Mouse (Mus musculus): ENCODE results near the gene Ifit1bl1.
"Not testable (repeated sequence)": the region's sequence is repeated elsewhere in the genome, so short reads cannot be mapped to it uniquely, and the experiment has no call there.

The Ifit1bl1 gene

DNA sequence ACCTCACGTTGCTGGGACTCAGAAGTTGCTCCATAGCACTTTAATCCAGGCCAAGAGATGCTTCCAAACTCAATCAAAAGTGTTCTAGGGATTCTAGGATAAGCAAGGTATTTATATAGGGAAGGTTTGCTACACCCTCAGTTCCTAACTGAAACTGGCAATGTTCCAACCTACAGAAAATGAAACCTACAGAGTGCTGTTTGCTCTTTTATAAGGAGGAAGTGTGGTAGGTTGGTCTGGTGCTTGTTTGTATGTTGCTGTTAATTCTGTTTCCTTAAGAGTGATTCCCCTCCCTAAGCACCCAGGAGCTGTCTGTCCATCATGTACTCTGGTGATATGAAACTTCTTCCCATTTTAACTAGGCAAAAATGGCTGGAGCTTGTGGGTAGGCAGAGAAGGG, at the start of gene Ifit1bl1:
TSS of gene Ifit1bl1 (minus strand) at position 69 of the 400 bp plus-strand sequence.
- DNase-seq = not testable (repeated sequence)

DNA sequence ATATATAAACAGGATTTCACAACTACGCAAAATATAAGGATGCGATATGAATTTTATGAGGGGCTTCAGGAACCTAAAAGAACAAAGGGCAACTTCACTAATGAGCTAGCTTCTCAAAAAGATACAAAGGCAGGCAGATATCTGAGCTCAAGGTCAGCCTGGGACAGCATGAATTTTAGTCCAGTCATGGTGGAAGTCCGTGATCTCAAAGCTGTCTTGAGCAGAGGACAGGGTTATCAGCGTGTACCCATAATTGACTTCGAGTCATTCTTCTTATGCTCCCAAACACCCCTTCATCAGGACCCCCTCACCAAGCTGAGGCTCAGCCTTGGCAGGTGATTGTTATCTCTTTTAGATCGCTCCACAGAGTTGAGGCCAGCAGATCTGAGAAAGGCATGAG, 49.2 kb upstream of the Ifit1bl1 start:
- no peak for DNase-seq

DNA sequence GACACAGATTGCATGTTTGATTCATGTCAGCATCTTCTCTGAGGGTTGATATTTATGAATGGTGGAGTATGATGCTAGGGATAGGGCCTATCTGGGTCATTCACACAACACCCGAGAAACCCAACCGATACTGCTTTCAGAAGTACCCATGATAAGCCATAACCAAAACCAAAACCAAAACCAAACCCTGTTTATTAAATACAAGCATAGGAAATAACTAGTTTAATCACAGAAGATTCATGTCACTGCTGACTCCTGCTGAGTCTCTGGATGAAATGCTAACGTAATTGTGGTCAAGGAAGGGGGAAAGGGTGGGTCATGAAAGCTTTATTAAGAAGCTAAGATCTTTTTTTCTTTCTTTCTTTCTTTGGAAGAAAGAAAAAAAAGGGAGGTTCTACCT, 48.5 kb upstream of the Ifit1bl1 start:
- no peak for DNase-seq

DNA sequence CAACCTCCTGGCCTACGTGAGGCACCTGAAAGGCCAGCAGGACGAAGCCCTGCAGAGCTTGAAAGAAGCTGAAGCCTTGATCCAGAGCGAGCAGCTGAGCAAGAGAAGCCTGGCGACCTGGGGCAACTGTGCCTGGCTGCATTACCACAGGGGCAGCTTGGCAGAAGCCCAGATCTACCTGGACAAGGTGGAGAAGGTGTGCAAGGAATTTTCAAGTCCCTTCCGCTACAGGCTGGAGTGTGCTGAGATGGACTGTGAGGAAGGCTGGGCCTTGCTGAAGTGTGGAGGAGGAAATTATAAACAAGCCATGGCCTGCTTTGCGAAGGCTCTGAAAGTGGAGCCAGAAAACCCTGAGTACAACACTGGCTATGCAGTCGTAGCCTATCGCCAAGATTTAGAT, 45.9 kb upstream of the Ifit1bl1 start:
- not testable (repeated sequence) for DNase-seq

DNA sequence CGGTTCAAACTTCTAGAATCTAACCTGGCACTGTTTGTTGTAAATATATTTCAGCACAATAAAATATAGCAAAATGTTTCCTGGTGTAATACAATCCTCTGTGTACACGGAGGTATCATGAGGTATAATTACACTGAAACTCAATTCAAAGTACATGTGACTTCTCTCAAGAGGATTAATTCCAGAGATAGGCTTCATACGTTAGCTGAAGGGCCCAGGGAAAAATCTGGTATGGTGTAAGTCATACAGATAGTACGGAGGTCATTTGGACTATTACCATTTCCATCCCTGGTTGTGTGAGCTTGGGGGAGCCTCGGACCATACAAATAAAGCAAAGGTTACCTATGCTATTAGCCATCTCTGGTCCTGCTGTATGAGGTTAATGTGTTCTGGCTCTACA, 40.9 kb upstream of the Ifit1bl1 start:
- no peak for DNase-seq

DNA sequence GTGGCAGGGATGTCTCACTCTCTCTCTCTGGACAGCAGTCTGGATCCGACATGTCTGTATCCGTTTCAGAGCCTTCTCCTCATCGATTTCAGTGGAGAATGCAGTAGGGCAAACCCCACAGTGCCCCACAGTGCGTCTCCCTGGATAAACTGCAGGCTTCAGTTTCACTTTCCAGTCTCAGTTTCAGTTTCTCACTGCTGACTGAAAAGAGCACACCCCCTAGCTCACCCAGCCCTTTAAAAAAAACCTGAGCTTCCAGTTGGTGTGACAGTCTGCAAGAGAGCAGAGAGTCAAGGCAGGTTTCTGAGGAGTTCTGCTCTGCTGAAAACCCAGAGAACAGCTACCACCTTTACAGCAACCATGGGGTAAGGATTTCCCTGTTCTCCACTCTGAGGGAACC, 38.9 kb upstream of the Ifit1bl1 start, which contains the start of the genes Ifit1bl2 and Ifit1:
TSS of gene Ifit1bl2 (minus strand) at position 121 of the 400 bp plus-strand sequence.
TSS of gene Ifit1 (plus strand) at position 249 of the 400 bp plus-strand sequence.
- DNase-seq = no peak

DNA sequence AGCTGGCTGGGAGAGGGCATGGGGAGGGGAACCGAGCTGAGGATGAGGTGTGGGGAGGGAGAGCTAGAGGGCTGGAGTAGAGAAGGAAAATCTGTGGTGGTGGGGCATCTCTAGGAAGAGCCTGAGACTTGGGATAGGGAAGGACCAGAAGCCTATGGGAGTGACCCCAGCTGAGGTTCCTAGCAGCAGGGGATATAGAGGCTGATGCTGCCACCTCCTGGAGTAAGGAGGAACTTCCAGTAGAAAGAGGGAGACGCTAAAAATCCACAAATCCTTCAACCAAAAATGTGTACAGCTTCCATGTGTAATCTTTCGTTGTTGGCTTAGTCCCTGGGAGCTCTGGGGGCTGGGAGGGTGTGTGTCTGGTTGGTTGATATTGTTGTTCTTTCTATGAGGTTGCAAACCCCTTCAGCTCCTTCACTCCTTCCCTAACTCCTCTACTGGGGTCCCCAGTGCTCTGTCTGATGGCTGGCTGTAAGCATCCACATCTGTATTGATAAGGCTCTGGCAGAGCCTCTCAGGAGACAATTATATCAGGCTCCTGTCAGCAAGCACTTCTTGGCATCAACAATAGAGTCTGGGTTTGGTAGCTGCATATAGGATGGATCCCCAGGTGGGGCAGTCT, 35.3 kb upstream of the Ifit1bl1 start:
- peak in 1 of 2 experiments; percentile 26 for DNase-seq

DNA sequence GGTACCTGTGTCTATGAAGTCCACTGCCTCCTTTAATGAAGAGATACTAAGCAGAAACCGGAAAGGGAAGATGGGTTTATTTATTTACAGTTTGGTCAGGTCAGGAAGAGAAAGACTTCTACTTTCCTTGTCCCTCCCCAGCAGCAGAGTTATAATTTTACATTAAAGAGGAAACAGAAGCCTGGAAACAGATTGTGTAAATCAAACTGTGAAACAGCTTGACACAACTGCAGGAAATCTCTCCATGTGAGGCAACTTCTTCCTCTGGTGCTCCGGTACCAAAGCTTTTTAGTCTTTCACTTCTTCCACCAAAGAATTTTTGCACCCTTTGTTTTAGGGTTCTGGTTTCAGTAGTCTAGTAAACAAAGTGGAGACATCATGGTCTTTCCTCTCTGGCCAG, 31.7 kb upstream of the Ifit1bl1 start:
- DNase-seq = no peak

DNA sequence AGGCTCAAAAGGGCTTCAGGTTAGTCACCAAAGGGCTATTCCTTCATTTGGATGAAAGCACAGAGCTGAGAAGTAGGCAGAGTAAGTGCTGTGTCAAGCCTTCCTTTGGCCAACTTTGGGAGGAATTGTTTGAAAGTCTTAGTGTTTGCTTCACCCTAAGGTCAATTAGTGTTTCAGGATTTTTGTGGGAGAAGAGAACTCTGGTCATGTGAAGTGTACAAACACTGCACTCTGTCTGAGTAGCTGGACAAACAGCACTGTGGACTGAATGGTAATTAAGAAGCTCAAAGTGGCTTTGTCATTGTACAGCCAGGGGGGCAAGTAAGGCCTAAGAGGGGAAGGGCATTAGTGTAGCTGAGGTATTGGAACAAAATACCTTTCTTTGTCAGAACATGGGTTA, 29.7 kb upstream of the Ifit1bl1 start:
- no peak for DNase-seq

DNA sequence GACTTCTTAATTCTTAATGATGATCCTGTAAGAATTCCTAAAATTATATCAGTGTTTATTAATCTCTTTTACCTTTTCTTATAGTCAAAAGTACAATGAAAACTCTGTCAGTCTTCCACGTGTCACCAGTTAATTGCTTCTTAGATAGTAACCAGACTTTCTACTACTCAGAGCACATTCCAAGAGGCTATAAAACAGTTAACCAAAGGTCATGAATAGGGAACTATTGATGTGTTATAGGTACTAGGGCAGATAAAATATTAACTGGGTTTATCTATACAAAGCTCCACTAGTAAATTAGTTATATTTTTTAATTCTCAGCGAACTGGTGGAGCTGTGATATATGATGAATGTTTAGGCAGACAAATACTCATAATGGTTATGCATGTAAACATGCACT, 25.7 kb upstream of the Ifit1bl1 start:
- DNase-seq = no peak

DNA sequence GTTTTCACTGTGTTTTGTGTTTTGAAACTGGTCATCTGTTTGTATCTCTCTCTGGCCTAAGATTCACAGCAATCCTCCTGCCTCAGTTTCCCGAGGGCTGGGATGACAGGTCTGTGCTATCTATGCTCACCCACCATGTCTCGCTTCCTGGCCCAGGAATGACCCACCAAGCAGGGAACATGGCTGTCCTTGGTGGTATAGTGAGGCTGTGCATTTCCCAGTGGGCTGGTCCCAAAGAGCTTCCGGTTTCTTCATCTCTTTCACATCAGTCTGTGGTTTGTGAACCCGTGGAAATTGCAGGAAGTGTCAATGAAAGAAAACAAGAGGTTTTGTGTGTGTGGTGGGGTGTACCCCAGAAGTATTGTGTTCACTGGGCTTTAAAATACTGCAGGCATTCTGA, 22.9 kb upstream of the Ifit1bl1 start:
- DNase-seq = no peak

DNA sequence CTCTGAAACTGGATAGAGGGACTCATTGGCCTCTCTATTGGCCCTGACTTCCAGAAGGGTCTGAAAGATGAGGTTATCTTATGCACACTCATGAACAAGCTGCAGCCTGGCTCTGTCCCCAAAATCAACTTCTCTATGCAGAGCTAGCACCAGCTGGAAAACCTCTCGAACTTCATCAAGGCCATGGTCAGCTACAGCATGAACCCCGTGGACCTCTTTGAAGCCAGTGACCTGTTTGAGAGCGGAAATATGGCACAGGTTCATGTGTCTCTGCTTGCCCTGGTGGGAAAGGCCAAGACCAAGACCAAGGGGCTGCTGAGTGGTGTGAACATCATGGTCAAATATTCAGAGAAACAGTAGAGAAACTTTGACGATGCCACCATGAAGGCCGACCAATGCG, 22.0 kb upstream of the Ifit1bl1 start:
- no peak for DNase-seq

DNA sequence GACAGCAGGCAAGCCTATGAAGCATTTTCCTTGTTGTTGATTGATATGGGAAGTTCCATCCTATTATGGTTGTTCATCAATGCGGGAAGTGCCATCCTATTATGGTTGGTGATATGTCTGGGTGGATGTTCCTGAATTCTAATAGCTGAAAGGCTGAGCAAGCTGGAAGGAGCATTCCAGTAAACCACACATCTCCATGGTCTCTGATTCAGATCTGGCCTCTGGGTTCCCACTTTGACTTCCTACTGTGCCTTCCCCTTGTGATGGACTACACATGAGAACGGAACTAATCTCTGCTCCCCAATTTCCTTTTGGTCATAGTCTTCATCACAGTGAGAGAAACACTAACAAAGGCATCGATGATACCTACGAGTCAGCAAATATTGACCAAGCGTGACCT, 19.1 kb upstream of the Ifit1bl1 start:
- no peak for DNase-seq

DNA sequence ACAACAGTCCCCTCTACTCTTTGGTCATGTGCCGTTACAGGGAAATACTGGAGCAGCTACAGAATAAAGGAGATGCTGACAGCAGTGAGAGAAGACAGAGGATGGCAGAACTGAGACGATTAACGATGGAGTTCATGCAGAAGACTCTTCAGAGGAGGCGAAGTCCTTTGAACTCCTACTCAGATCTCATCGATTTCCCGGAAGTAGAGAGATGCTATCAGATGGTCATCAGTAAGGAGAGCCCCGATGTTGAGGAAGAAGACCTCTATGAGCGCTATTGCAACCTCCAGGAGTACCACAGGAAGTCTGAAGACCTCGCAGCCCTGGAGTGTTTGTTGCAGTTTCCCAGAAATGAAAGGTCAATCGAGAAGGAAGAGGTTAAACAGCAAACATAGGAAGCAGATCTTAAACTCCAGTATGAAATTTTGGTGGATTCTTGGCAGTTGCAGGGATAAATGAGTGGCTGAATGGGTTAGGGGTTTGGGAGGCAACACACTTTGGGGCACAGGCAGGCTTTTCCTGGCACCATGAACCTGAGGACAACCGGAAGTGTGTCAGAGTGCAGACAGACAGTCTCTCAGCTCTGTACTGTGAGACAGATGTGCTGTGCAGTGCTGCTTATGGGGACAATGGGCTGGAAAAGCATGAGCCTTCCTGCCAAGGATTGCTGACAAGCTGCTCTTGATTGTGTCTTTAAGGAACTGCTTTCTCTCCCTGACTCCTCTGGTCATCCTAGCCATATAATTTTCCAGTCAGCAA, 10.7 kb upstream of the Ifit1bl1 start:
- DNase-seq = not testable (repeated sequence)

DNA sequence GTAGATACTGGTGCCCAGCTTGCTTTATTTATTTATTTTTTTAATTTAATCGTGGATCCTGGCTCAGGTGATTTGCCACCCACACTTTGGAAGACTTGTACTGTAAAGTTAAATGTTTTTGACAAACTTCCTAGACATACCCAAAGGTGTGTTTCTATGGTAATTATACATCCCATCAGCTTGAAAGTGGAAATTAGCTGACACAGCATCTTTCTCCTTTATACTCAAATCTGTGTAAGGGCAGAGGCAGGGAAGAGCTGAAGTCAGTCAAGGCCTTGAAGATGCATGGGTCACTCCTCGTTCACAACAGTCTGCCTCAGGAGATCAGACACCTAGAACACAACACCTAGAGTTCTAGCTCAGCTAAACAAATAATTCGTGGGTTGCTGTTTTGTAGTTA, 8.4 kb upstream of the Ifit1bl1 start:
- DNase-seq = not testable (repeated sequence)

DNA sequence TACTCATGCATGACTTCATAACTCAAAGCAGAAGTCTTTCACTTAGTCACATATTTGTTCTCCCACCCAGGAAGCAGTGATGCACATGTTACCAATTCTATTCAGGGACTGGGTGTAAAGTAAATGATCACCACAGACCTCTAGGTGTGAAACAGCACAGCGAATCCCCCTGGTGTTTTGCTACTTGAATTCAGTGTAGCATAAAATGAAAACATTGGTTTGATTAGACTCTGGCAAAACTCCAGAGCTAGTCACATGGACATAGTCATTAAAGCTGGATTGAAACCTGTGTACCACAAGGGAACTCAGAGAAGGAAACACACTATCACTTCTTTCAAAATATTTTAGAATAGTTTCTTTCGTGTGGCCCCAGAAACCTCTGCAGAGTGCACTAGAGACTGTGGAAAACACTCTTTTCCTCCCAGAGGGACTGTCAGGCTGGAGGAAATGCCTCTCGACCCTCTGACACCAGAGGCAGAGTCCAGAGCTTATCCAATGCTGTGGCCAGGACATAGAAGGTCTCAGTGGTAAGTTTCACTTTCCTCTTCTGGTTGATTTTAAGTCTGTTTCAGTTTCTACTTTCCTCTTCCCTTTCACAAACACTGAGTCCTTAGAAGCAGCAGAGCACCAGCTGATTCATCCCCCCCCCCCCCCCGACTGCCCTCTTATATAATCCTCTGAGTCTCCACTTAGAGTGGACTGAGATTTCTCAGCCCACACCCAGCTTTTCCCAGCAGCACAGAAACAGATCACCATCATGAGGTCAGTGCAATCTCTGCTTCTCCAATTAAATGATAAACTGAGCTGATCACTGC, 5.7 kb upstream of the Ifit1bl1 start, which contains the start of gene Ifit3b:
TSS of gene Ifit3b (plus strand) at position 734 of the 815 bp plus-strand sequence.
- not testable (repeated sequence) for DNase-seq

DNA sequence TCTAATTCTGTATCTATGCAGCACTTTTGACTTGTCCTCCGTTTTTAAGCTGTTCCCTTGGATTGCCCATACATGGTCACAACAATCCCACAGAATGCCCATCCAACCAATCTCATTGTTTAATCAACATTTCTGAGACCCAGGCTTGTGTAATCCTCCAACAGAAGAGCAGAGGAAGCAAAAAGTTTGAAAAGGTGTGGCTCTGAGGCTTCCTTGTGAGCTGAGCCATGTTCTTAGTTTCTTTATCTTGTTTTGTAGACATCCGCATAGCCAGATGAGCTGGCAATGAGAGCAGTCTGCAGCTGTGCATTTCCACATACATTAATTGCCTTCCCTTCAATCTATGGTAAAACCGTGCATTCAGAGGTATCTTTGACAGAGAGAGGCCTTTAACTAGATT, 3.7 kb upstream of the Ifit1bl1 start:
- no peak for DNase-seq

DNA sequence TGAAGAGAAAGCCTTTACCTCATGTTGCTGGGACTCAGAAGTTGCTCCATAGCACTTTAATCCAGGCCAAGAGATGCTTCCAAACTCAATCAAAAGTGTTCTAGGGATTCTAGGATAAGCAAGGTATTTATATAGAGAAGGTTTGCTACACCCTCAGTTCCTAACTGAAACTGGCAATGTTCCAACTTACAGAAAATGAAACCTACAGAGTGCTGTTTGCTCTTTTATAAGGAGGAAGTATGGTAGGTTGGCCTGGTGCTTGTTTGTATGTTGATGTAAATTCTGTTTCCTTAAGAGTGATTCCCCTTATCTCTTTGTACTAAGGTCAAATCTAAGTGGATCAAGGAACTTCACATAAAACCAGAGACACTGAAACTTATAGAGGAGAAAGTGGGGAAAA, 2.5 kb downstream of the Ifit1bl1 start:
- DNase-seq = not testable (repeated sequence)

DNA sequence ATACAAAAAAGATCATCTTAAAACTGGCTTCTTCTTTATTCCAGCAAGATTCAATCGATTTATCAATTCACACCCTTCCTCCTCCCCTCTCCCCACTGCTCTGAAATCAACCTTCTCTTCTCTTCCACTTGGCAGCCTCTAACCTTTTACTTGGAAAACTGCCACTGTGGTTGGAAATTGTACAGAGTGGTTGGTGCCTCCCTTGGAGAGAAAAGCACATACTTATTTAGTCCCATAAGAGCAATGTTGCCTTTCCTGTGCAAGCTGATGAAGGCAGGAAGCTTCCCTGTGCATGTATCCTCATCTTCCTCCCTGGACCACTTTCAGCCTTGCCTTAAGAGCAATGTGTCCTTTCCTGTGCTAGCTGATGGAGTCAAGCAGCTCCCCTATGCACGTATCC, 3.4 kb downstream of the Ifit1bl1 start:
- no peak for DNase-seq

DNA sequence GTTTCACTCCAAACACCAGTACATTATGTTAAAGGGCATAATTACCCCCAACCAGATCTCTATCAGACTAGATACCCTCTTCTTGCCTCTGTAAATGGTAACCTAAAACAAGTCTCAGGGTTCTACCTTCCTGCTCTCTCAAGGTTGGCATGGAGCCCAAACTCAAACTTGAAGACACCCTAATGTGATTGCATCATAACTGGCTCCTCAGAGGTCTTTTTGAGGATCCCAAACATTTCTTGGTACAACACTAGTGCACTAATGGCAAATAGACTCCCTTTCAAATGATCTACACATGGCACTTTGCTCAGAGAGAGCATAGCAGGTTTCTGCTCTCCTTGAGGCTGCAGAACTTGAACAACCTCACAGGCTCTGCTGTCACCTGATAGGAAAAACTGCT, 4.9 kb downstream of the Ifit1bl1 start:
- DNase-seq = no peak

DNA sequence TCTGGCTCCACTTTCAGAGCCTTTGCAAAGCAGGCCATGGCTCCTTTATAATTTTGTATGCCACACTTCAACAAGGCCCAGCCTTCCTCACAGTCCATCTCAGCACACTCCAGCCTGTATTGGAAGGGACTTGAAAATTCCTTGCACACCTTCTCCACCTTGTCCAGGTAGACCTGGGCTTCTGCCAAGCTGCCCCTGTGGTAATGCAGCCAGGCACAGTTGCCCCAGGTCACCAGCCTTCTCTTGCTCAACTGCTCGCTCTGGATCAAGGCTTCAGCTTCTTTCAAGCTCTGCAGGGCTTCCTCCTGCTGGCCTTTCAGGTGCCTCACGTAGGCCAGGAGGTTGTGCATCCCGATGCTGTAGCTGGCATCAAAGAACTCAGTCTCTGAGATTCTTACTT, 7.2 kb downstream of the Ifit1bl1 start:
- not testable (repeated sequence) for DNase-seq

DNA sequence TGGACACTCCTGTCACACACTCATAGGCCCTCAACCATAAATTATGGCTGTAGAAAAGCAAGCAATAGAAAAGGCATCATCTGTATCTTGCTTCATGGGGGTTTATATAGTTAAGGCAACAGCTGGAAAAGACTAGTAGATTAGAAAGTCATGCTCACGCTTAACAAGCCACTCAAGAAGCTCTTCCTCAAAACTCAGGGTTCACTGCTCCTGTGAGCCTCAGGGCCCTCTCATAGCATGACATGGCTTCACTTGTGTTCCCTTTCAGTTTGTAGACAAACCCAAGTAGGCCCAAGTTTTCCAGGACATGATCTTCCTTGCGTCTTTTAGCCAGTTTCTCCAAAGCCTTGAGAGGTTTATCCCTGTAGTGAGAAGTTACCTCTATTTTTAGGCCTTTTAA, 8.3 kb downstream of the Ifit1bl1 start:
- no peak for DNase-seq

DNA sequence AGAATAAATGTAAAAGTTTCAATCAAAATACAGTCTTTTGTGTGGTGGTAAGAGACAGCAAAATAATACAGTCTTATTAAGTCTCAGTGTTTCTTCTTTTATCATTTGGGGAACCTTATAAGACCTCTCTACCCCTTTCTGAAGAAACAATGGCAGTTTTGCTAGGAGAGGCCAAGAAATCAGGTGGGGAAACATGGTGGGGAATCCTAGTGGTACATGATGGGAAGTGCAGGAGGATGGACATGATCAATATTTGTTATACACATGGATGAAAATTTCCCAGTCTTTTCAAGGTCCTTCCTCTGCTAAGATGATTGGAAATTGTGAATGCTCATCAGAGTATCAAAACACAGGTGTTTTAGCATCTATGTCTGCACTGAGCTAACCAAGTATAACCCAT, 12.8 kb downstream of the Ifit1bl1 start:
- no peak for DNase-seq

Measured in thymus, adult 18-20 months (tissue).